Mouse (Mus musculus) lung, postnatal 36 days (tissue): ENCODE measurements around the gene Mbd6.
"Not testable (repeated sequence)": the region's sequence is repeated elsewhere in the genome, so short reads cannot be mapped to it uniquely, and the experiment has no call there.

Experiments used
- DNase-seq: peaks from one replicate; pipeline ENCODE4 v3.0.0; 2022; ENCODE audit warnings: mixed read lengths

Mbd6 gene

GRCm38 (mm10) chr10:127312356-127312676 is 23.5 kb upstream of the Mbd6 start:
- DNase-seq: peak; percentile 95

GRCm38 (mm10) chr10:127311476-127312355 is 22.9 kb upstream of the Mbd6 start, which contains the start of gene Mars:
TSS of gene Mars (minus strand) at chr10:127311786.
- peak; percentile 99 for DNase-seq

GRCm38 (mm10) chr10:127310523-127311475 is 22.0 kb upstream of the Mbd6 start:
- no peak for DNase-seq

GRCm38 (mm10) chr10:127309167-127309566 is 20.3 kb upstream of the Mbd6 start:
- DNase-seq: not testable (repeated sequence)

- DNase-seq: no peak
These were observed 14.3 kb upstream of the Mbd6 start for GRCm38 (mm10) chr10:127303136-127303535.

GRCm38 (mm10) chr10:127300361-127300760 is 11.5 kb upstream of the Mbd6 start:
- DNase-seq: no peak

GRCm38 (mm10) chr10:127297015-127297871 is 8.4 kb upstream of the Mbd6 start:
- no peak for DNase-seq

- no peak for DNase-seq
These were observed 7.4 kb upstream of the Mbd6 start for GRCm38 (mm10) chr10:127295986-127296794.

GRCm38 (mm10) chr10:127294895-127295510 is 6.2 kb upstream of the Mbd6 start:
- no peak for DNase-seq

- DNase-seq: no peak
These were observed 4.8 kb upstream of the Mbd6 start for GRCm38 (mm10) chr10:127293590-127294113.

- DNase-seq: peak; percentile 42
These were observed 4.2 kb upstream of the Mbd6 start for GRCm38 (mm10) chr10:127292987-127293538.

- no peak for DNase-seq
These were observed 3.2 kb upstream of the Mbd6 start for GRCm38 (mm10) chr10:127291881-127292638.

- peak; percentile 70 for DNase-seq
These were observed 2.4 kb upstream of the Mbd6 start for GRCm38 (mm10) chr10:127290930-127291880.

- peak; percentile 100 for DNase-seq
These were observed 1.6 kb upstream of the Mbd6 start for GRCm38 (mm10) chr10:127290307-127290929.

GRCm38 (mm10) chr10:127289573-127290191 is 864 bp upstream of the Mbd6 start:
- DNase-seq: peak; percentile 72

- peak; percentile 67 for DNase-seq
These were observed 454 bp downstream of the Mbd6 start for GRCm38 (mm10) chr10:127288328-127288799.

- DNase-seq: peak; percentile 34
These were observed 903 bp downstream of the Mbd6 start for GRCm38 (mm10) chr10:127287936-127288293.
